Mouse (Mus musculus): ENCODE data around the gene Sparc. TPM values are rescaled to one million over a fixed set of nuclear protein-coding genes. Genes with fewer than 3 reads are reported as not detected.

The Sparc gene
- polyA plus RNA-seq, 1 experiment from 2014 or later = 2,158 TPM

GRCm38 (mm10) chr11:55372001-55372400 is 51.0 kb downstream of the Sparc start:
- 54% methylated on average over 6 of the region's 6 CpGs for WGBS
- Histone ChIP-seq H3K4me3 (replicated peaks; ENCODE audit: low read length) (no peak overlapping the region), H3K27me3 (ENCODE audit: control insufficient read depth, insufficient read depth, low read length) (no peaks in the 10 kb centered on the region), H3K9ac (ENCODE audit: low read length) (no peak overlapping the region), H3K27ac (ENCODE audit: low read length) (no peak overlapping the region), H3K4me2 (ENCODE audit: low read depth, low read length) (no peak overlapping the region), H3K4me1 (ENCODE audit: control insufficient read depth, insufficient read depth, low read length) (no peaks in the 10 kb centered on the region), H3K36me3 (ENCODE audit: control insufficient read depth, insufficient read depth, low read length) (no peaks in the 10 kb centered on the region), H3K9me3 (replicated peaks; ENCODE audit: control insufficient read depth, low read length) (no peaks in the 10 kb centered on the region)
- ATAC-seq (ENCODE audit: insufficient read depth, low FRiP score) = no peak

DNA sequence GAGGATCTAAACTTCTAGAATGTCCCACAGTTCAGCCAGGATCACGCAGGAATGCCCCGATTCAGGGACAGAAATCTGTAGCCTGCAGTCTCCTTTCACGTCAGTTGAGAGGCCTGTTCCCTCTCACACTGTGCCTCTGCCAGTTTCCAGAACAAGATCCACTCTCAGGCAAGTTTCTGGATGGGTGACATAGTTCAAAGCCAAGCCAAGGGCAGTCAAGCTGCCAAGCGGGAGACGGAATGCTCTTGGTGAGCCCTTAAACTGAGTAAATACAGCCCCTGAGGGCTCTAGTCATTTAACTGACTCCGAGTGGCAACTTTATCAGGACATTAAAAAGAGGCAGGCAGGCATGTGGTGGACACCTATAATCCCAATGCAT is 53.9 kb downstream of the Sparc start:
- no peak overlapping the region for H3K4me2 ChIP-seq (ENCODE audit: low read depth, low read length)
- WGBS = 46% methylated on average over 6 of the region's 6 CpGs
- no peak for ATAC-seq (ENCODE audit: insufficient read depth, low FRiP score)
- no peak overlapping the region for H3K27ac ChIP-seq (ENCODE audit: low read length)
- no peaks in the 10 kb centered on the region for H3K4me1 ChIP-seq (ENCODE audit: control insufficient read depth, insufficient read depth, low read length)
- H3K9me3 ChIP-seq (replicated peaks; ENCODE audit: control insufficient read depth, low read length) = no peaks in the 10 kb centered on the region
- no peaks in the 10 kb centered on the region for H3K27me3 ChIP-seq (ENCODE audit: control insufficient read depth, insufficient read depth, low read length)
- H3K36me3 ChIP-seq (ENCODE audit: control insufficient read depth, insufficient read depth, low read length) = no peaks in the 10 kb centered on the region
- no peak overlapping the region for H3K4me3 ChIP-seq (replicated peaks; ENCODE audit: low read length)
- H3K9ac ChIP-seq (ENCODE audit: low read length) = no peak overlapping the region

GRCm38 (mm10) chr11:55368388-55369092 is 54.4 kb downstream of the Sparc start:
- Histone ChIP-seq H3K4me1 (ENCODE audit: control insufficient read depth, insufficient read depth, low read length) (no peaks in the 10 kb centered on the region), H3K9me3 (replicated peaks; ENCODE audit: control insufficient read depth, low read length) (no peaks in the 10 kb centered on the region), H3K4me2 (ENCODE audit: low read depth, low read length) (no peak overlapping the region), H3K27me3 (ENCODE audit: control insufficient read depth, insufficient read depth, low read length) (no peaks in the 10 kb centered on the region), H3K27ac (ENCODE audit: low read length) (no peak overlapping the region), H3K4me3 (replicated peaks; ENCODE audit: low read length) (no peak overlapping the region), H3K9ac (ENCODE audit: low read length) (no peak overlapping the region), H3K36me3 (ENCODE audit: control insufficient read depth, insufficient read depth, low read length) (no peaks in the 10 kb centered on the region)
- no peak for ATAC-seq (ENCODE audit: insufficient read depth, low FRiP score)
- 62% methylated on average over 4 of the region's 4 CpGs for WGBS

- ATAC-seq (ENCODE audit: insufficient read depth, low FRiP score) = no peak
- H3K27ac ChIP-seq (ENCODE audit: low read length) = no peak overlapping the region
Observed at GRCm38 (mm10) chr11:55367783-55368182, 55.2 kb downstream of the Sparc start.

GRCm38 (mm10) chr11:55365840-55366239 is 57.1 kb downstream of the Sparc start:
- Histone ChIP-seq H3K4me1 (ENCODE audit: control insufficient read depth, insufficient read depth, low read length) (no peaks in the 10 kb centered on the region), H3K27ac (ENCODE audit: low read length) (no peak overlapping the region), H3K4me3 (replicated peaks; ENCODE audit: low read length) (no peak overlapping the region), H3K36me3 (ENCODE audit: control insufficient read depth, insufficient read depth, low read length) (no peaks in the 10 kb centered on the region), H3K9ac (ENCODE audit: low read length) (no peak overlapping the region), H3K4me2 (ENCODE audit: low read depth, low read length) (no peak overlapping the region), H3K27me3 (ENCODE audit: control insufficient read depth, insufficient read depth, low read length) (no peaks in the 10 kb centered on the region), H3K9me3 (replicated peaks; ENCODE audit: control insufficient read depth, low read length) (no peaks in the 10 kb centered on the region)
- ATAC-seq (ENCODE audit: insufficient read depth, low FRiP score) = no peak
- WGBS = 80% methylated on average over 5 of the region's 5 CpGs

More at GRCm38 (mm10) chr11:55367783-55368182, 55.2 kb downstream of the Sparc start:
- H3K36me3 ChIP-seq (ENCODE audit: control insufficient read depth, insufficient read depth, low read length) = no peaks in the 10 kb centered on the region
- H3K4me2 ChIP-seq (ENCODE audit: low read depth, low read length) = no peak overlapping the region
- no peak overlapping the region for H3K9ac ChIP-seq (ENCODE audit: low read length)
- H3K9me3 ChIP-seq (replicated peaks; ENCODE audit: control insufficient read depth, low read length) = no peaks in the 10 kb centered on the region
- H3K4me3 ChIP-seq (replicated peaks; ENCODE audit: low read length) = no peak overlapping the region
- no peaks in the 10 kb centered on the region for H3K4me1 ChIP-seq (ENCODE audit: control insufficient read depth, insufficient read depth, low read length)
- 70% methylated on average over 10 of the region's 10 CpGs for WGBS
- H3K27me3 ChIP-seq (ENCODE audit: control insufficient read depth, insufficient read depth, low read length) = no peaks in the 10 kb centered on the region

DNA sequence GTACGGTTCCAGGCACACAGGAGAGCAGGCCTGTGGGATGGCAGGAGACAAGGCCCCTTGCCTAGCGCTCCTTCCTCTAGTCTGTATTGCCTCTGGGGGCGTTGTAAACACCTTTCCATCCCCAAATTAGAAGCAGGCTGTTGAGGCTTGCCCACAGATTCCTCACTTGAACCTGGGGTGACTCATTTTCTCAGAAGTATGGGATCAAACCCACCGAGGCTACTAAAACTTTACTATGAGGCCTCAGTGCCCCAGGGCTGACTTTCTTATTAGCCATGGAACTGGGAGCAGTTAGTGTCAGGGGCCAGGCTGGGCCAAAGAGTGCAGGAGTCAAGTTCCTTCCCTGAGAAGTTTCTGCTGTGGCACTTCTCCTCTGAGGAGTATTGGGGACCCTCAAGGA is 57.7 kb downstream of the Sparc start:
- no peaks in the 10 kb centered on the region for H3K36me3 ChIP-seq (ENCODE audit: control insufficient read depth, insufficient read depth, low read length)
- no peak for ATAC-seq (ENCODE audit: insufficient read depth, low FRiP score)
- no peak overlapping the region for H3K4me2 ChIP-seq (ENCODE audit: low read depth, low read length)
- no peaks in the 10 kb centered on the region for H3K27me3 ChIP-seq (ENCODE audit: control insufficient read depth, insufficient read depth, low read length)
- 54% methylated on average over 4 of the region's 4 CpGs for WGBS
- no peaks in the 10 kb centered on the region for H3K4me1 ChIP-seq (ENCODE audit: control insufficient read depth, insufficient read depth, low read length)
- H3K4me3 ChIP-seq (replicated peaks; ENCODE audit: low read length) = no peak overlapping the region
- no peak overlapping the region for H3K27ac ChIP-seq (ENCODE audit: low read length)
- H3K9ac ChIP-seq (ENCODE audit: low read length) = no peak overlapping the region
- no peaks in the 10 kb centered on the region for H3K9me3 ChIP-seq (replicated peaks; ENCODE audit: control insufficient read depth, low read length)

DNA sequence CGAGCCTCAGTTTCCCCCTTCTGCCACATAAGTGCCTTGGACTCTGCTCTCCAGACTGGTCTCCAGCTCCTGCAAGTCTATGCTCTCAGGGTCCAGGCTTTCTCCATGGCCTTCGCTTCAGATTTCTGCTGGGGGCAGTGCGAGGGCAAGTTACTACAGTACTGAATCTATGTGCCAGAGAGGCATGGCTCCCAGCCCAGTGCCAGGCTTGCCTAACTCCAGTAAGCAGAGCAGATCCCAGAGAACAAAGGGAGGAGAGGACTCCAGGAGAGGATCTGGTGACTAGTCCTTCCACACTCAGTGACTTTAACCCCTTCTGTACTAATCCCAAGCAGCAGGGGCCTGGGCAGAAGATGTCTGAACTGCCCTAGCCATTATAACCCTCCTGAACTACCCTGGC is 58.3 kb downstream of the Sparc start:
- Histone ChIP-seq H3K4me3 (replicated peaks; ENCODE audit: low read length) (no peak overlapping the region), H3K27me3 (ENCODE audit: control insufficient read depth, insufficient read depth, low read length) (no peaks in the 10 kb centered on the region), H3K4me1 (ENCODE audit: control insufficient read depth, insufficient read depth, low read length) (no peaks in the 10 kb centered on the region), H3K9ac (ENCODE audit: low read length) (no peak overlapping the region), H3K4me2 (ENCODE audit: low read depth, low read length) (no peak overlapping the region), H3K36me3 (ENCODE audit: control insufficient read depth, insufficient read depth, low read length) (no peaks in the 10 kb centered on the region), H3K9me3 (replicated peaks; ENCODE audit: control insufficient read depth, low read length) (no peaks in the 10 kb centered on the region), H3K27ac (ENCODE audit: low read length) (no peak overlapping the region)
- ATAC-seq (ENCODE audit: insufficient read depth, low FRiP score) = no peak
- 90% methylated on average over 3 of the region's 3 CpGs for WGBS

GRCm38 (mm10) chr11:55358094-55358783 is 64.7 kb downstream of the Sparc start:
- no peak overlapping the region for H3K4me3 ChIP-seq (replicated peaks; ENCODE audit: low read length)
- H3K27ac ChIP-seq (ENCODE audit: low read length) = no peak overlapping the region
- H3K4me2 ChIP-seq (ENCODE audit: low read depth, low read length) = 0 out of 2 replicates have a peak overlapping the region, but pooled peaks have one; percentile 13
- peak; percentile 58; the same call in 1 of the 2 replicates for ATAC-seq (ENCODE audit: insufficient read depth, low FRiP score)
- H3K9ac ChIP-seq (ENCODE audit: low read length) = no peak overlapping the region; the same call in 1 of the 2 replicates
- WGBS = 50% methylated on average over 15 of the region's 15 CpGs
- H3K4me1 ChIP-seq (ENCODE audit: control insufficient read depth, insufficient read depth, low read length) = no peaks in the 10 kb centered on the region
- no peaks in the 10 kb centered on the region for H3K27me3 ChIP-seq (ENCODE audit: control insufficient read depth, insufficient read depth, low read length)
- no peaks in the 10 kb centered on the region for H3K9me3 ChIP-seq (replicated peaks; ENCODE audit: control insufficient read depth, low read length)
- no peaks in the 10 kb centered on the region for H3K36me3 ChIP-seq (ENCODE audit: control insufficient read depth, insufficient read depth, low read length)

DNA sequence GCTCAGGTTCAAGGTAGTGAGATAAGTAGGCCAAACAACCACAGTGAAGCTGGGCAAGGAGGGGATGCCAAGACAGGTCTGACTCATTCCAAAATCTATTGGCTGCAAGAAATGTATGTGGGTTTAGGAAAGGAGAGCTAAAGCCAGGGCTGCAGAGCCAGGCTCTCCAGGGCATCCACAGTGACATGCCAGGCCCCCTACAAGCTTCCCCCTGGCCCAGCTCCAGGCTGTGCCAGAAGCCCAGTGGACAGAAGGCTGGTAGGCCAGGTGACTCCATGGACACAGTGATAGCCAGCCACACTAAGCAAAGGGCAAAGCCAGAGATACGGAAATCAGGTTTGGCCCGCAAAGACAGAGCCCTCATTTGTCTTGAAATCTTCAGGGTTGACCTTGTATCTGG is 66.1 kb downstream of the Sparc start:
- H3K4me2 ChIP-seq (ENCODE audit: low read depth, low read length) = no peak overlapping the region
- no peak overlapping the region for H3K27ac ChIP-seq (ENCODE audit: low read length)
- H3K4me3 ChIP-seq (replicated peaks; ENCODE audit: low read length) = no peak overlapping the region
- H3K4me1 ChIP-seq (ENCODE audit: control insufficient read depth, insufficient read depth, low read length) = no peaks in the 10 kb centered on the region
- no peaks in the 10 kb centered on the region for H3K36me3 ChIP-seq (ENCODE audit: control insufficient read depth, insufficient read depth, low read length)
- no peak overlapping the region for H3K9ac ChIP-seq (ENCODE audit: low read length)
- H3K9me3 ChIP-seq (replicated peaks; ENCODE audit: control insufficient read depth, low read length) = no peaks in the 10 kb centered on the region
- WGBS = 85% methylated on average over 2 of the region's 2 CpGs
- no peaks in the 10 kb centered on the region for H3K27me3 ChIP-seq (ENCODE audit: control insufficient read depth, insufficient read depth, low read length)
- ATAC-seq (ENCODE audit: insufficient read depth, low FRiP score) = no peak

Data from stomach, embryonic 16.5 days (tissue).